8 mouse cellular contexts compared by ENCODE assay signal in the genomic region with DNA sequence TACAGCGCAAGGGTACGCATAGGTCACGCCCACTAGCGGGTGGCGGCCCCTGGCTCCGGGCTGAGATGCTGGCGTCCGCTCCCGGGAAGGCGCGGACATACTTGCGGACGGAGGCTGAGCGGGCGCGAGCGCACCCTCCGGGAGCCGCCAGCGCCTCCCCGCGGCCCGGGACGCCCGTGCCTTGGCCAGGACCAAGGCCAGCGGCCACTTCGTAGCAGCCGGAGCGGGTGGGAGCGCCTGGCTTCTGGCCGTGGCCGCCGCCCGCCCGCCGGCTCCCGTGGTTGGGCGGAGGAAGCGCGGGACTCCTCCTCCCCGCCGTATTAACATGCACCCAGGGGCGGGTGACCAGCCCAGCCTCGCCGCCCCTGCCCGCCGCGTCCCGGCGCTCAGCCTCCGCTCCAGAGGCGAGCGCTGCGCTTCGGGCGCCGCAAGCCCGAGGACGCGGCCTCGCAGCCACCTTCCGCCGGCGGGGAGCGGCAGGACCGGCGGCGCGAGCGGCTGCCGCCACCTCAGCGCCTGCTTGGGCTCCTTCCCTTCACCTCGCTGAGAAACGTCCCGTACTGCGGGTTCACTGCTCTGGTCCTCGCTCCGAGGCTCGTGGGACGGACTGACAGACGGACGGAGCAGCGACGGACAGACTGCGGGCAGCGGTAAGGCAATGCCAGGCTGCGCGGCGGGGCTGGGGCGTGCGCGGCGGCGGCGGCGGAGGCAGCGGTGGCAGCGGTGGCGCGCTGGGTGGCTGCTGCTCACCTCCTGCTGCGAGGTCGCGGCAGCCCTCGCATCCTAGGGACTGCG. TPM values are rescaled to one million over a fixed set of nuclear protein-coding genes. Genes with fewer than 3 reads are reported as not detected.
DNase-seq lines count a peak whose midpoint lies in the region; ATAC-seq and TF ChIP-seq lines count a peak whose summit lies in the region.

A gene (plus strand): TSS at position 53 of the 795 bp plus-strand sequence.

- ATAC-seq in hindbrain, embryonic 12.5 days (ENCODE audit: low FRiP score), result peak; percentile 94

- TF ChIP-seq POLR2A in small intestine, adult 2 months (IDR thresholded peaks at IDR 0.05; ENCODE audit: low read depth, low read length), result no peak

- H3K27me3 ChIP-seq in hindbrain, embryonic 12.5 days, result peaks cover 28% of the 10 kb centered on the region
- H3K27me3 ChIP-seq in midbrain, embryonic 10.5 days (ENCODE audit: low read depth, poor library complexity, severe bottlenecking), result peaks cover 29% of the 10 kb centered on the region
- peaks cover 15% of the 10 kb centered on the region for H3K27me3 ChIP-seq in small intestine, adult 2 months (ENCODE audit: control insufficient read depth, insufficient read depth, low read length)

- H3K36me3 ChIP-seq in hindbrain, embryonic 12.5 days, result no peaks in the 10 kb centered on the region
- H3K36me3 ChIP-seq in midbrain, embryonic 10.5 days, result no peaks in the 10 kb centered on the region
- no peaks in the 10 kb centered on the region for H3K36me3 ChIP-seq in small intestine, adult 2 months (ENCODE audit: control insufficient read depth, insufficient read depth, low read length)

- H3K9ac ChIP-seq in hindbrain, embryonic 12.5 days, result peak within 1 kb of the TSS; percentile 74

- H3K27ac ChIP-seq in hindbrain, embryonic 12.5 days, result peak within 1 kb of the TSS; percentile 77
- peak within 1 kb of the TSS; percentile 72 for H3K27ac ChIP-seq in midbrain, embryonic 10.5 days (replicated peaks)
- no peak within 1 kb of the TSS for H3K27ac ChIP-seq in small intestine, adult 2 months (ENCODE audit: insufficient read depth, low read depth, low read length)

- H3K4me3 ChIP-seq in hindbrain, embryonic 12.5 days, result peak within 1 kb of the TSS; percentile 73
- peak within 1 kb of the TSS; percentile 66 for H3K4me3 ChIP-seq in midbrain, embryonic 10.5 days
- peak within 1 kb of the TSS; percentile 44 for H3K4me3 ChIP-seq in small intestine, adult 2 months (ENCODE audit: low read depth, low read length)

- peaks cover 13% of the 10 kb centered on the region; the same call in 1 of the 2 replicates for H3K4me1 ChIP-seq in hindbrain, embryonic 12.5 days
- H3K4me1 ChIP-seq in midbrain, embryonic 10.5 days, result peaks cover 21% of the 10 kb centered on the region
- H3K4me1 ChIP-seq in small intestine, adult 2 months (ENCODE audit: control insufficient read depth, insufficient read depth, insufficient read length, low read length), result no peaks in the 10 kb centered on the region

- peak; percentile 85 for DNase-seq in adrenal gland, adult 8-10 months
- peak; percentile 93 for DNase-seq in cerebellum, adult 9-11 months
- DNase-seq in frontal cortex, adult 2 months (ENCODE audit: extremely low spot score in 1 of 2, low spot score in 1 of 2), result peak in 1 of 2 experiments; percentile 69
- DNase-seq in layer of hippocampus, postnatal 25 days (ENCODE audit: extremely low spot score in 1 of 2, low spot score in 1 of 2), result peak; percentile 50 to 58
- DNase-seq in midbrain, embryonic 10.5 days (ENCODE audit: low spot score), result peak; percentile 81
- DNase-seq in thymus, postnatal 10 days (ENCODE audit: low spot score in 2 of 2), result no peak

- peak within 1 kb of the TSS; percentile 91 for H3K4me2 ChIP-seq in hindbrain, embryonic 12.5 days (replicated peaks)

- under 1% methylated on average over 96 of the region's 105 CpGs for WGBS in hindbrain, embryonic 12.5 days
- WGBS in midbrain, embryonic 10.5 days, result under 1% methylated on average over 86 of the region's 105 CpGs
- 2% methylated on average over 101 of the region's 105 CpGs for WGBS in small intestine, adult 2 months

- TF ChIP-seq CTCF in small intestine, adult 2 months (IDR thresholded peaks at IDR 0.05; ENCODE audit: extremely low read depth, insufficient read length, insufficient replicate concordance, low read depth, low read length), result no peak

- no peaks in the 10 kb centered on the region for H3K9me3 ChIP-seq in hindbrain, embryonic 12.5 days (replicated peaks)
- H3K9me3 ChIP-seq in midbrain, embryonic 10.5 days (replicated peaks), result no peaks in the 10 kb centered on the region

RNA-seq across cellular contexts. Expression of the gene that starts here (rescaled TPM):
- total RNA-seq in adrenal gland, adult 8-10 months (2022), result 10 to 100 TPM; 39.0 to 64.4 (median 46.2) TPM
- 366 and 367 TPM in 2 replicates for polyA plus RNA-seq in frontal cortex, adult 2 months (2012; rRNA removed)
- 7.2 and 9.4 TPM in 2 replicates for polyA plus RNA-seq in hindbrain, embryonic 12.5 days (2016; fragmentation: Nextera tagmentation; extraction: Ambion mirVana)
- 100 to 1,000 TPM; 490 to 540 TPM for total RNA-seq in layer of hippocampus, postnatal 25 days (2021)
- 1.0 and 2.6 TPM in 2 replicates for polyA plus RNA-seq in midbrain, embryonic 10.5 days (2016; fragmentation: Nextera tagmentation; extraction: Ambion mirVana)
- 0.61 and 3.7 TPM in 2 replicates for polyA plus RNA-seq in small intestine, adult 2 months (2012; rRNA removed)

Comparison
In these comparisons a context has a peak if more than half of its experiments do, and no peak if none do; other contexts are left out.
1. RNA of the gene that starts here (total RNA-seq): 490 to 540 TPM in layer of hippocampus, postnatal 25 days; 39.0 to 64.4 TPM in adrenal gland, adult 8-10 months; every median in the first group is over 4 times any median in the second.
2. RNA of the gene that starts here (polyA plus RNA-seq): 366 to 367 TPM in frontal cortex, adult 2 months; 7.2 to 9.4 TPM in hindbrain, embryonic 12.5 days, 1.0 to 2.6 TPM in midbrain, embryonic 10.5 days and 0.61 to 3.7 TPM in small intestine, adult 2 months; every median in the first group is over 10 times any median in the second.
3. DNase-seq: peak in adrenal gland, adult 8-10 months (single experiment), cerebellum, adult 9-11 months (single experiment), layer of hippocampus, postnatal 25 days (2 of 2) and midbrain, embryonic 10.5 days (single experiment); none in thymus, postnatal 10 days (0 of 2).
4. Peak in every context shown above with its lines, with median percentiles within 50 percentile points of each other: H3K4me3 ChIP-seq.